Comparison of ENCODE assay signal across 10 mouse cellular contexts in the genomic region with DNA sequence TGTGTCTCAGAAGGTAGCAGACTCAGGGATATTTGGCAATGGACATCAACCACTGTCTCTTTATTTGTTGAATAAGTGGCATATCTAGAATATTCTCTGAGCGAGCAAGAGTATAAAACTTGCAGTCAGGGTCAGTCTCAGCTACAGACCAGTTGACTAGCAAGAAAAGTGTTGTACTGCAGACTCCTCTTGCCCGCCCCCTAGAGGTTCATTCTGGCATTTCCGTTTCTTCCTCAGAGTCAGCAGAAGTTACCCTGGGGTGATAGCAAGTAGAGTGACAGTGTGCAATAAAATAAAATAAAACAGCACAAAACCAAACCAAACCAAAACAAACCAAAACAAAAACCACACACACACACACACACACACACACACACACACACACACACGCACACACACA.
DNase-seq lines count a peak whose midpoint lies in the region; ATAC-seq and TF ChIP-seq lines count a peak whose summit lies in the region.
"Had no signal": no experiment of that assay in that cellular context is flagged by ENCODE, and none has a peak within 500 bp of the region (broad histone marks: within the 10 kb centered on the region; RNA-seq: fewer than 3 reads in every experiment).

No protein-coding gene starts in this region.

- ATAC-seq in liver, postnatal 0 days = no peak

- 54% methylated on average over 4 of the region's 4 CpGs for WGBS in liver, postnatal 0 days (ENCODE audit: insufficient replicate concordance)

- TF ChIP-seq CTCF in liver, postnatal 0 days (IDR thresholded peaks at IDR 0.05; ENCODE audit: low read depth) = peak; percentile 35; the same call in 1 of the 2 replicates

- H3K36me3 ChIP-seq in liver, postnatal 0 days (replicated peaks; ENCODE audit: insufficient read depth, low read length) = no peaks in the 10 kb centered on the region

- H3K4me2 ChIP-seq in liver, postnatal 0 days (ENCODE audit: low read depth, low read length) = no peak overlapping the region

- TF ChIP-seq EP300 in liver, postnatal 0 days (IDR thresholded peaks at IDR 0.05; ENCODE audit: low read depth) = no peak

- H3K27me3 ChIP-seq in liver, postnatal 0 days (ENCODE audit: insufficient read depth, low read length) = no peaks in the 10 kb centered on the region

- H3K4me1 ChIP-seq in liver, postnatal 0 days (ENCODE audit: insufficient read depth) = no peaks in the 10 kb centered on the region

- DNase-seq in cerebellum, postnatal 14 days = peak; percentile 13
- DNase-seq in cerebellum, adult 18-20 months = no peak
- DNase-seq in liver, postnatal 0 days = no peak
- DNase-seq in liver = no peak
- peak; percentile 34 for DNase-seq in adrenal gland, postnatal 10 days
- peak; percentile 12 for DNase-seq in mesoderm, embryonic 11.5 days (ENCODE audit: low read depth, low spot score)
- no peak for DNase-seq in layer of hippocampus, postnatal 10 days (ENCODE audit: low spot score in 2 of 2)
- no peak for DNase-seq in gastrocnemius, adult 18-20 months (ENCODE audit: low spot score)
- DNase-seq: lung, adult 2 months had no signal

- no peaks in the 10 kb centered on the region for H3K9me3 ChIP-seq in liver, postnatal 0 days (ENCODE audit: low read length)

- H3K9ac ChIP-seq in liver, postnatal 0 days (replicated peaks) = no peak overlapping the region

- no peak overlapping the region for H3K27ac ChIP-seq in liver, postnatal 0 days (ENCODE audit: low read depth)

- no peak overlapping the region for H3K4me3 ChIP-seq in liver, postnatal 0 days (ENCODE audit: low read depth, low read length)
- H3K4me3 ChIP-seq: myocyte had no signal

Comparison
In these comparisons a context has a peak if more than half of its experiments do, and no peak if none do; other contexts are left out.
1. DNase-seq: peak in cerebellum, postnatal 14 days (2 of 2), adrenal gland, postnatal 10 days (single experiment) and mesoderm, embryonic 11.5 days (single experiment); none in cerebellum, adult 18-20 months (0 of 2), liver, postnatal 0 days (single experiment), liver (single experiment), layer of hippocampus, postnatal 10 days (0 of 2) and gastrocnemius, adult 18-20 months (single experiment).